Mouse (Mus musculus) liver, embryonic 13.5 days (tissue): ENCODE results near the gene Slc38a1. TPM values are rescaled to one million over a fixed set of nuclear protein-coding genes. Genes with fewer than 3 reads are reported as not detected.

ENCODE experiments used
- ATAC-seq: fragments of 200-750 bp; cut with Nextera tagmentation; 2 replicates; pipeline ENCODE4 v1.8.0; 2017; ENCODE audit warnings: low read depth, mild to moderate bottlenecking, moderate number of reproducible peaks, moderate library complexity
- DNase-seq: peaks from one replicate; pipeline ENCODE4 v3.0.0; 2022
- H3K27ac ChIP-seq: fragments of 300-500 bp; sonication (generic); 2 replicates; pipeline ENCODE4 v1.5.1; 2015; ENCODE audit warnings: moderate library complexity, mild to moderate bottlenecking, inconsistent platforms
- H3K27me3 ChIP-seq: fragments of 300-500 bp; sonication (generic); 2 replicates; pipeline ENCODE4 v1.6.1; 2015; ENCODE audit warnings: mild to moderate bottlenecking, inconsistent platforms
- H3K36me3 ChIP-seq: fragments of 300-500 bp; sonication (generic); 2 replicates; pipeline ENCODE4 v1.6.1; 2015; ENCODE audit warnings: mild to moderate bottlenecking, inconsistent platforms
- H3K4me1 ChIP-seq: fragments of 300-500 bp; sonication (generic); replicated peaks from 2 replicates; pipeline ENCODE4 v1.6.1; 2015; ENCODE audit warnings: inconsistent platforms
- H3K4me2 ChIP-seq: fragments of 300-500 bp; sonication (generic); 2 replicates; pipeline ENCODE4 v1.6.1; 2015; ENCODE audit warnings: inconsistent platforms, mild to moderate bottlenecking, moderate library complexity
- H3K4me3 ChIP-seq: fragments of 300-500 bp; sonication (generic); replicated peaks from 2 replicates; pipeline ENCODE4 v1.5.1; 2015; ENCODE audit warnings: mild to moderate bottlenecking, inconsistent platforms
- H3K9ac ChIP-seq: fragments of 300-500 bp; sonication (generic); 2 replicates; pipeline ENCODE4 v1.6.1; 2015; ENCODE audit warnings: mild to moderate bottlenecking, inconsistent platforms
- H3K9me3 ChIP-seq: fragments of 300-500 bp; sonication (generic); replicated peaks from 2 replicates; pipeline ENCODE4 v1.6.1; 2016; ENCODE audit warnings: inconsistent platforms
- WGBS: fragments of 180-500 bp; shearing (Covaris S2); methylation state at CpG from one replicate; pipeline ENCODE4 v1.1.7; 2015; ENCODE audit not compliant: insufficient replicate concordance; 5-methylcytosine and 5-hydroxymethylcytosine counted together
- polyA plus RNA-seq: library from polyadenylated mRNA; unstranded; fragments of >200 nt; fragmentation: Nextera tagmentation; extraction: Ambion mirVana; gene quantifications from 2 replicates; pipeline ENCODE4 v1.2.1, GENCODE M21; 2015

The Slc38a1 gene
- polyA plus RNA-seq, 1 experiment from 2014 or later, result 29.6 TPM

DNA sequence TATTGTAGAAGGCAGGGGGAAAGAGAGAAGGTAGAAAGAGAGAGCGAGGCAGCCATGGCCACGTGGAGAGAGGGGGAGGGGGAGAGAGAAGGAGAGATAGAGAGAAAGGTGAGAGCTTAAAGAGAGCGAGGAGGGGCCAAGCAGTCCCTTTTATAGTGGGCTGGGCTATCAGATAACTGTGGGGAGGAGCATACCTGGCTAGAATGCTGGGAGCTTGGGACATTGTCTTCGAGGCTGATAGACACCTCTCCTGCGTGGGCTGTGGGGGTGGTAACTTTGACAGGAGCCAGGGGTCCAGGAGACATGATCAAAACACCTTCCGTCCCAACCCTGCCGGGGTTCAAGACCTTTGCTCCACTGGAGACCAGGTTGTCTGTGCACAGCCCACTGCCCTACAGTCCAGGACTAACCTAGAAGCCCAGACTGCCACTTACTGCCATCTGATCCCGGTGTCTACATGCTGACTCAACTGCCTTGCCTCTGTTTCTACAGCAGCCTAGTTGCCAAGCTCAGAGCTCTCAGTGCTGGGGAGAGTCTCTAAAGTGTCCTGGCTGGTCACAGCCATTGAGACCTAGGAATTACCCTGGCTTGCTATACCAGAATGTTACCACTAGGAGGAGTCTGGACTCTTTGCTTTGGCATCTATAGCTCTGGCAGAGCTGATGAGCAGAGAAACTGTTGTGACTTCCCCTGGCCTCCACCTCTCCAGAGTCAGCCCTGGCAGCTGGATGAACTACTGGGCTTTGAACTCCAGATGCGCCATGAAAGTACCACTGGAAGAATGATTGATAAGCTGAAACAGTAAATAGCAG, 90.9 kb downstream of the Slc38a1 start:
- H3K9ac ChIP-seq, result no peak overlapping the region
- no peaks in the 10 kb centered on the region for H3K9me3 ChIP-seq
- no peak overlapping the region for H3K27ac ChIP-seq
- no peaks in the 10 kb centered on the region for H3K27me3 ChIP-seq
- no peaks in the 10 kb centered on the region for H3K36me3 ChIP-seq
- DNase-seq (peak; percentile 15), ATAC-seq (peak; percentile 58)
- no peak overlapping the region for H3K4me2 ChIP-seq
- WGBS, result 43% methylated on average over 9 of the region's 9 CpGs
- no peaks in the 10 kb centered on the region for H3K4me1 ChIP-seq
- H3K4me3 ChIP-seq, result no peak overlapping the region

DNA sequence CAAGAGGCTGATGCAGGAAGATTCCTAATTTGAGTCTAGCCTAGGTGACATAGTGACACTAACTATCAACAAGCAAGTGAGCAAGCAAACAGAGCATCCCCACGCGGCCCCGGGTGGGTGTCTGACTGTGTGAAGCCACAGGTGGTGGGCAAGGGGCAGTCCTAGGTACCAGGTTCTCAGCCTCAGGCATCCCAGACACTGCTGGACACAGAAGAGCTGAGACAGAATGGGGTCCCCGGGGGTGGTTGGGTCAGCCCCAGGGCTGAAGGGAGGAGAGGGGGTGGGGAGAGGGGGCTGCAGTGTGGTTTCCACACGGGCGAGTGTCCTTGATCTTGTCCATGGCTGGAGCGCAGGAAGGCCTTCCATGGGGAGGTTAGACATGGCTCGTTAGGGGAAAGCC, 91.6 kb downstream of the Slc38a1 start:
- Histone ChIP-seq H3K4me1 (no peaks in the 10 kb centered on the region), H3K9ac (no peak overlapping the region), H3K4me2 (no peak overlapping the region), H3K27ac (no peak overlapping the region), H3K36me3 (no peaks in the 10 kb centered on the region), H3K27me3 (no peaks in the 10 kb centered on the region), H3K9me3 (no peaks in the 10 kb centered on the region), H3K4me3 (no peak overlapping the region)
- no peak for ATAC-seq
- WGBS, result 72% methylated on average over 8 of the region's 8 CpGs
- DNase-seq, result no peak

DNA sequence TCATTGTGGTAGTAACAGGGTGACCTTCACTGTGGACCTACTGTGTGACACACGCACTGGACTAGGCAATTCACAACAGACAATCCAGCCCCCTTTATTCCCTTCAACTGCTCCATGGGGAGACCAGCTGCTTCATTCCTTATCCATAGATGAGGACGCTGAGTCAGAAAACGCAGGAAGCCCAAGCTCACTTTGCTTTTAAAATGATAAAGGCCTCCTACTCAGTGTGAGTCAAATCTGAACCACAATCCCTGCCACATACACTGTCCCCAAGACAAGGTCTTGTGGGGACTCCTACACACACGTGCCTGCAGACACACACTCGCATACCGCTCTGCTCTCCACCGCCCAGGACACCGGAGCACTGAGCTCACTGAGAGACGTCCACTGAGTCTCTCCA, 94.3 kb downstream of the Slc38a1 start:
- WGBS, result 73% methylated on average over 9 of the region's 9 CpGs
- H3K9me3 ChIP-seq, result no peaks in the 10 kb centered on the region
- H3K4me3 ChIP-seq, result no peak overlapping the region
- ATAC-seq, result no peak
- H3K9ac ChIP-seq, result no peak overlapping the region; the same call in 1 of the 2 replicates
- H3K4me1 ChIP-seq, result no peaks in the 10 kb centered on the region
- H3K27ac ChIP-seq, result no peak overlapping the region
- no peak overlapping the region for H3K4me2 ChIP-seq
- DNase-seq, result no peak
- no peaks in the 10 kb centered on the region for H3K27me3 ChIP-seq
- H3K36me3 ChIP-seq, result no peaks in the 10 kb centered on the region

DNA sequence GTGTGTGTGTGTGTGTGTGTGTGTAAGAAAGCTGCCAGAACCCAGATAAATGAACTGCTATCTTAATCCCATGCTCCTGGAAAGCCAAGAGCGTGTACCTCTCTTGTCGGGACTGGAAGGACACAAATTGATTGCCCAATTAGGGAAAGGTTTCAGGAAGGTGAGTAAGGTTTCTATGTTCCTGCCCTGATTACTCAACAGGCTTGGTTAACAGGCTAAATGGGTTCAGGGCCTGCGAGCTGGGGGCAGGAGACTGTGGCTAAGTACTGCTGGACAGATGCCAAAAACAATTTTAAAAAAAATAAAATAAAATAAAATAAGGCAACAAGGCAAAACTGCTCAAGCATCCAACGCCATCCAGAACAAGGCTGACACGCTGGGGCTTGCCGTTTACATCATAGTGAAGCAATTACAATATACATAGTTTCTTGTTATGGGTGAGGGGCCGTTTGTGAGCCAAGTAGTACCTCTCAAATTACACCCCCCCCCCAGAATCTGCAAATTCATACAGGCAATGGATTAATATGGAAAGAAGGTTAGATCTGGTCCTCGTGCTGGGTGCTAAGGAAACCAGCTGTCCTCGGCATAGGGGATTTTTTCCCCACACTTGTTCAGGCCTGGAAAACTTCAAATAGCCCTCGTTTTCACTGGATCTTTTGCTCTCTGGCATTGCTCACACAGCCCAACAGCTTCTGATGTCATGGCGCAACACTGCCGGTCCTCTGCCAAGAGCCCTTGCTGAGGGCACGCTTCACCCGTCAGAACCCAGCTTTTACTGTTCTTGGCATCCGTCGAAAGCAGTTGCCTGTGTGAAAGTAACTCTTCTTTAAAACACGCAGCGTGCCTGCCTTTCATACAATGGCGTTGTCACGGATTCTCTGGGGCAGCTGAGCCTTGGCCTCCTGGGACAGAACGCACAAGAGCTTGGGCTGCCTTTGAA, 95.2 kb downstream of the Slc38a1 start:
- no peak for DNase-seq
- Histone ChIP-seq H3K9me3 (no peaks in the 10 kb centered on the region), H3K4me2 (no peak overlapping the region), H3K9ac (no peak overlapping the region), H3K27ac (no peak overlapping the region), H3K4me3 (no peak overlapping the region), H3K4me1 (no peaks in the 10 kb centered on the region), H3K27me3 (no peaks in the 10 kb centered on the region), H3K36me3 (no peaks in the 10 kb centered on the region)
- 73% methylated on average over 21 of the region's 21 CpGs for WGBS
- no peak for ATAC-seq

DNA sequence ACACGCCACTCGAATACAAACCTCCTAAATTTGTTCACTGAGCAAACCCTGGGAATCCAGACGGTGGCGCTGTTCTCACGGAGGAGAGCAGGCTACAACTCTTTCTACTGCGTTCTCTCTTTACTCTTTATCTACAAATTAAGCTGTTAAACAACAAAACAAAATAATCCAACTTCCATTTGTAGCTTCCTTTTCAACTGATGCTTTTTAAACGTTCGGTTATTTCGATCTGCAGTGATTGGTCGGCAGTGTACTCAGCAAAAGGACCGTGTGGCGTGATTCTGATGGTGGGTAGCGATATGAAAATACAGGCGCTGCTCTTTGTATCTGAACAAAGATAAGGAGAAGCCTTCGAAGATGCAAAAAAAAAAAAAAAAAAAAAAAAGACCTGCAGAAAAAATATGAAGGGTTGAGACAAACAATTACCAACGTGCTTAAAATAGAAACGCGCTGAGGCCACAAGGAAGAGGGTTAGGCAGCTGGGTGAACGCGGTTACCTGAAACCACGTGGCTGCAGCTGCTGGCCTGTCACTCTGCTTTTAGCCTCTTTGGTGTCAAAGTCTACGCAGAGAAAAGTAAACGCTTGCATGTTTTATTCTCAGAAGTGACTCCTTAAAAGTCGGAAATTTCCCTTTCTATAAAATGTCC, 99.4 kb downstream of the Slc38a1 start:
- Histone ChIP-seq H3K9me3 (no peaks in the 10 kb centered on the region), H3K4me1 (no peaks in the 10 kb centered on the region), H3K4me2 (peak overlapping the region; percentile 55), H3K27ac (no peak overlapping the region), H3K27me3 (no peaks in the 10 kb centered on the region), H3K4me3 (peak overlapping the region; percentile 30), H3K36me3 (no peaks in the 10 kb centered on the region), H3K9ac (no peak overlapping the region)
- ATAC-seq (no peak), DNase-seq (peak; percentile 20)
- WGBS, result 1% methylated on average over 24 of the region's 24 CpGs

DNA sequence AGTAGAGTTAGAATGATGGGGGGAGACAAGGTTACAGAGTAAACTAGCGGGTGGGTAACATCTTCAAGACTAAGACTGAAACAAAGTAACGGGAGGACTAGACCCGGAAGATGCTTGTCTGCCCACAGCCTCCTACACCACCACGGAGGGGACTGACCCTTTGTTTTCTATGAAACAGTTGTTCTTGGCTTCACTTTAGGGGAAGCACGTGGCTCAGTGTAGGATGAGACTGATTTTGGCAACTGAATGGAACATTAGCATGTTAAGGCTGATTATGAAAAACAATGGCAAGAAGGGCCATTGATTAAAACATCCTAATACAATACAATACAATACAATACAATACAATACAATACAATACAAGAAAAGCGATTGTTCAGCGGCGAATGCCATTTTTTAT, 100.6 kb downstream of the Slc38a1 start:
- no peaks in the 10 kb centered on the region for H3K27me3 ChIP-seq
- WGBS, result 61% methylated on average over 8 of the region's 8 CpGs
- H3K4me3 ChIP-seq, result no peak overlapping the region
- H3K27ac ChIP-seq, result no peak overlapping the region
- H3K36me3 ChIP-seq, result no peaks in the 10 kb centered on the region
- H3K4me2 ChIP-seq, result no peak overlapping the region
- no peak overlapping the region for H3K9ac ChIP-seq
- no peaks in the 10 kb centered on the region for H3K4me1 ChIP-seq
- DNase-seq (no peak), ATAC-seq (no peak)
- no peaks in the 10 kb centered on the region for H3K9me3 ChIP-seq

DNA sequence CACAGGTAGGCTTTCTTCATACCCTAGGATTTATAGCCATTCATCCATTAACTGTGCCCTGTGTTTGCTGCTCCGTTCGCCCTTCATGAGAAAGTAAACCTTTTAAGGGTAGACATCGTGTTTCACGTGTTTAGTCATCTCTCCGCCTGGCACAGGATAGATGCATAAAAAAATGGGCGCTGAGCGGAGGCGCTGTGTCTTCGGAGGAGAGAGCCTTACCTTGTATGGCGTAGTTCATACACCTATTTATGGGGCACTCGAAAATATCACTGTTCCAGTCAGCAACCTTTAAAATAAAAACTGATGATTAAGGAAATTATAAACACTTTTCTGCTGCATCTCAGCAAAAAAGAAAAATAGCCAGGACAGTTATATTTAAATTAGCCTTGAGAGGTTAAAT, 105.4 kb downstream of the Slc38a1 start:
- Histone ChIP-seq H3K4me3 (no peak overlapping the region), H3K36me3 (no peaks in the 10 kb centered on the region), H3K9ac (no peak overlapping the region), H3K4me2 (no peak overlapping the region), H3K27ac (no peak overlapping the region), H3K27me3 (no peaks in the 10 kb centered on the region), H3K9me3 (no peaks in the 10 kb centered on the region), H3K4me1 (no peaks in the 10 kb centered on the region)
- ATAC-seq (no peak), DNase-seq (no peak)
- WGBS, result 83% methylated on average over 11 of the region's 11 CpGs

DNA sequence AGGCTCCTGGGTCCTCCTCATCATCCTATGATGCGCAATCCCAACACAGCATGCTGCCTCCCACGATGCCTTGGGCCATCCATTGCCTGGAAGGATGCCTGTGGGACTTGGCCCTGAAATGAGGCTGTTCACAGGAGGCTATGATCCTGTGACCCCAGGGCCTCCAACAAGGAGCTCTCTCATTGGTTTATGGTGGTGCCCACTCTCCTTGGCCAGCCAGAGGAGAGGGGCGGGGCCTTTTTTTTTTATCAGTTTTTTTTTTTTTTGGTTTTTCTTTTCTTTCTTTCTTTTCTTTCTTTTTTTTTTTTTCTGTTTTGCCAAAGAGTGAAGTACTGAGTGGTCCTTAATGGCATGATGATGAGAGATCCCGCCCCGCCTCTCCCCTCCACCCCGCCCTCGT, 106.3 kb downstream of the Slc38a1 start:
- WGBS, result 74% methylated on average over 7 of the region's 7 CpGs
- no peaks in the 10 kb centered on the region for H3K36me3 ChIP-seq
- H3K9ac ChIP-seq, result no peak overlapping the region
- H3K27ac ChIP-seq, result no peak overlapping the region
- H3K27me3 ChIP-seq, result no peaks in the 10 kb centered on the region
- DNase-seq (no peak), ATAC-seq (no peak)
- no peak overlapping the region for H3K4me2 ChIP-seq
- no peak overlapping the region for H3K4me3 ChIP-seq
- no peaks in the 10 kb centered on the region for H3K9me3 ChIP-seq
- no peaks in the 10 kb centered on the region for H3K4me1 ChIP-seq

DNA sequence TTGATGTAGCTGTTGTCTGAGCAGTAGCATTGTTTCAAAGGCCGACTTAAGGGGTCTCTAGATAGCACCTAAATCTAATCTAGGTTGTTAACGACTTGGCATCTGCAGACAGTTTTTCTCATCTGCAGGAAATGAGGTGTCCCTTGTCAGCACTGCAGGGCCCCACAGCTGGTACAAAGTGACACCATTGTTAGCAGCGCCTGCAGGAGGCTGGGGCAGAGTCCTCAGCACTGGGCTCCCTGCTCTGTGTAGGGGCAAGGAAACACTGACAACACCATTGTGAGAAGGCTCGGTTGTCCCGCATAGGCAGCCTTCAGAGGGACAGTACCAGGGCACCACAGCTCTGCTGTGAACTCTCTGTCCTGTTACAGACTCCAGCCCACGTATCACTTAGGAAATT, 115.0 kb downstream of the Slc38a1 start:
- ATAC-seq, result no peak
- Histone ChIP-seq H3K4me1 (peaks cover 6% of the 10 kb centered on the region), H3K36me3 (no peaks in the 10 kb centered on the region), H3K27me3 (no peaks in the 10 kb centered on the region), H3K9ac (no peak overlapping the region), H3K9me3 (no peaks in the 10 kb centered on the region), H3K4me2 (no peak overlapping the region), H3K4me3 (no peak overlapping the region), H3K27ac (no peak overlapping the region)
- WGBS, result 22% methylated on average over 6 of the region's 6 CpGs
- DNase-seq, result no peak

DNA sequence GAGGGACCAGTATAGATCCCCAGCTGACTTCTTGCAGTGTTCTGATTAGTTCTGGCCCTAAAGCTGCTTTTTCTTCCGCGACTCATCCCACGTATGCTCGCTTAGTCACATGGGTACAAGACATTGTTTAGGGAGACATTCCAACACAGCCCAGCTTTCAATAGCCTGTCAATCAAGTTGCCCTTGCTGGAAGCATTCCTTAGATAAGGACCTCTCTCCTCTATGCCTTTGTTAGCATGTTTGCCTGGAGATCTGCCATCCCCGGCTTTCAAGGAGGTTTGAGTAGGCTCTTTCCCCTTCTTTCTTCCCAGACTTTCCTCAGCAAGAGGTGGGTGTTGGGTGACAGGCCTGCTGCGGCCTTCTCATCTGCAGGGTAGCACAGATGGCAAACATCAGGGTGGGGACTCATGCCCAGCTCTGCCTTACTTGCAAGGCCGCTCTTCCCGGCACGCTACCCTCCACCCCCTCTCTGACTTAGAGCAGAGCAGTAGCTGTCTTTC, 118.4 kb downstream of the Slc38a1 start:
- Histone ChIP-seq H3K4me1 (peaks cover 6% of the 10 kb centered on the region), H3K4me2 (no peak overlapping the region), H3K27me3 (no peaks in the 10 kb centered on the region), H3K36me3 (no peaks in the 10 kb centered on the region), H3K4me3 (no peak overlapping the region), H3K9ac (no peak overlapping the region), H3K27ac (no peak overlapping the region), H3K9me3 (no peaks in the 10 kb centered on the region)
- ATAC-seq (no peak), DNase-seq (no peak)
- WGBS, result 59% methylated on average over 9 of the region's 9 CpGs
